Mouse (Mus musculus) natural killer cell, adult 2 months (primary cell): ENCODE results near the gene Mrpl45.
"Not testable (repeated sequence)": the region's sequence is repeated elsewhere in the genome, so short reads cannot be mapped to it uniquely, and the experiment has no call there.

Experiments used
- DNase-seq, 2 experiments: peaks; one replicate each; pipeline ENCODE4 v3.0.0; 2022; ENCODE audit warnings: low spot score in 2 of 2

Mrpl45 gene

GRCm38 (mm10) chr11:97315504-97316503 is at the start of gene Mrpl45:
Gene Mrpl45, plus strand, starts transcription at chr11:97315716.
- DNase-seq = peak; percentile 96 to 98

GRCm38 (mm10) chr11:97266544-97266943 is 49.0 kb upstream of the Mrpl45 start:
- not testable (repeated sequence) for DNase-seq

DNA sequence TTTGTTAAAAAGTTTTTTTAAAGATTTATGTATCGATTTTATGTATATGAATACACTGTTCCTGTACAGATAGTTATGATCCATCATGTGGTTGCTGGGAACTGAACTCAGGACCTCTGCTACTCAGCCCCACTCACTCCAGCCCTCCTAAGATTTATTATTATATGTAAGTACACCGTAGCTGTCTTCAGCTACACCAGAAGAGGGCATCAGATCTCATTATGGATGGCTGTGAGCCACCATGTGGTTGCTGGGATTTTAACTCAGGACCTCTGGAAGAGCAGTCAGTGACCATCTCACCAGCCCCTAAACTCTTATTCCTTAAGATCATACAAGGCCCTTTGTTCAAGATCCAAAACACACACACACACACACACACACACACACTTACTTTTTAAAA is 45.5 kb upstream of the Mrpl45 start:
- not testable (repeated sequence) for DNase-seq

- DNase-seq = no peak
Observed at GRCm38 (mm10) chr11:97272835-97273234, 42.7 kb upstream of the Mrpl45 start.

DNA sequence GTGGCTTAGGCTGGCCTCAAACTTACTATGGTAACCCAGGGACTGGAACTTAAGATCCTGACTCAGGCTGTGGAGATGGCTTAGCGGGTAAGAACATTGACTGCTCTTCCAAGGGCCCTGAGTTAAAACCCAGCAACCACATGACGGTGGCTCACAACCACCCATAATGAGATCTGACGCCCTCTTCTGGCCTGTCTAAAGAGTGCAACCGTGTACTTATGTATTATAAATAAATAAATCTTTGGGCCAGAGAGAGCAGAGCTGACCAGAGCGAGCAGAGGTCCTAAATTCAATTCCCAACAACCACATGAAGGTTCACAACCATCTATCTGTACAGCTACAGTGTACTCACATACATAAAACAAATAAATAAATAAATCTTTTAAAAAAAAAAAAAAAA is 41.9 kb upstream of the Mrpl45 start:
- peak in 1 of 2 experiments; percentile 20 for DNase-seq

DNA sequence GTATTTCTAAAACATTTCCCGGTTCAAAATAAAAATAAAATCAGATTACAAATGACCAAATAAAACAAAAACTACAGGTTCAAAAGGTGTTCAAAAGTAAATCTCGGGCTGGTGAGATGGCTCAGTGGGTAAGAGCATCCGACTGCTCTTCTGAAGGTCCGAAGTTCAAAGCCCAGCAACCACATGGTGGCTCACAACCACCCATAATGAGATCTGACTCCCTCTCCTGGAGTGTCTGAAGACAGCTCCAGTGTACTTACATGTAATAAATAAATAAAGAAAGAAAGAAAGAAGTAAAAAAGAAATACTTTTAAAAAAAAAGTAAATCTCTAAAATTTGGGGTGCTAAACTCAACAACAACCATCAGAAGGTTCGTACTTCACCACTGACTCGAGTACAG is 40.6 kb upstream of the Mrpl45 start:
- not testable (repeated sequence) for DNase-seq

GRCm38 (mm10) chr11:97275349-97275748 is 40.2 kb upstream of the Mrpl45 start:
- no peak for DNase-seq

DNA sequence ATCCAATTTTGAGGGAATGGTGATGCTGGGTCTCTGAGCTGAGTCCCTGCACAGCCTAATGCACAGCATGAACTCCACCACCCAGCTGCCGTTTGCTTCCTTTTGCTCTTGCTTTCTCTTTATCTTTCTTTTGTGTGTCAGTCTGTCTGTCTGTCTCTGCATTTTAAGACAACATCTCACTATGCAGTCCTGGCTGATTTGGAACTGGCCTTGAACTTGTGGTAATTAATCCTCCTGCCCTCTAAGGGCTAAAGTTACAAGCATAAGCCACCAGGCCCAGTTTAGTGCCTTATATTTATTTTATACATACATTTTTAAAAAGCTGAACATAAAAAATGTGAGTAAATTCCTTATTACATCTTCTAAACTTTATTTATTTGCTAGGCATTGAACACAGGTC is 39.5 kb upstream of the Mrpl45 start:
- DNase-seq = no peak

GRCm38 (mm10) chr11:97277166-97277565 is 38.4 kb upstream of the Mrpl45 start:
- no peak for DNase-seq

- no peak for DNase-seq
Observed at GRCm38 (mm10) chr11:97278456-97278855, 37.1 kb upstream of the Mrpl45 start.

- no peak for DNase-seq
Observed at GRCm38 (mm10) chr11:97279040-97279404, 36.5 kb upstream of the Mrpl45 start.

GRCm38 (mm10) chr11:97279405-97280215 is 35.9 kb upstream of the Mrpl45 start:
- peak; percentile 9 to 14 for DNase-seq

DNA sequence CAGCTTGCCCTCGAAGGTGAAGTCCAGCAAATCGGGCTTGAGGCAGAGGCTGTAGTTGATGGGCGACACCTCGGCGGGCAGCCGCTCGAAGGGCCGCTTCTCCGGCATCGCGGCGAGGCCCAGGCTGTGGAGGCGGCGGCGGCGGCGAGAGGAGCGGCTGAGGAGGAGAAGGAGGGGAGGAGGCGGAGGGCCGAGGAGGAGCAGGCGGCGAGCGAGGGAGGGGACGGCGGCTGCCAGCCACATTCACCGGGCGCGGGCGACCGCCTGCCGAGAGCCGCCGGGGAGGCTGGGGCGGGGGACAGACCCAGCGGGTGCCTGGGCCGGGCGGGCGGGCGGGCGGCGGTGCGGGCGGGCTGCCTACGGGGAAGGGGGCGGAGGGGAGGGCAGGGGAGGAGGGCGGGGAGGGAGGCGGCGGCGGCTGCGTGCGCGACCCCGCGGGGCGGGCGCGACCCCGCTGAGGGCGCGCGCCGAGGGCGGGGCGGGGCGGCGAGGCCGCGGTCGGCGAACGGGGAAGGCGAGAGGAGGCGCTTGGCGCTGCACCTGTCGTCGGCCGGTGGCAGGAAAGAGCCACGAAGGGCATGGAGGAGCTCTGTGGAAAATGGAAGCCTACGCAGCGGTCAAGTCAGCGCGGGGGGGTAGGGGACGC is 35.2 kb upstream of the Mrpl45 start, which contains the start of gene Npepps:
Gene Npepps, minus strand, starts transcription at position 423 of the 646 bp plus-strand sequence.
- peak; percentile 57 to 69 for DNase-seq

DNA sequence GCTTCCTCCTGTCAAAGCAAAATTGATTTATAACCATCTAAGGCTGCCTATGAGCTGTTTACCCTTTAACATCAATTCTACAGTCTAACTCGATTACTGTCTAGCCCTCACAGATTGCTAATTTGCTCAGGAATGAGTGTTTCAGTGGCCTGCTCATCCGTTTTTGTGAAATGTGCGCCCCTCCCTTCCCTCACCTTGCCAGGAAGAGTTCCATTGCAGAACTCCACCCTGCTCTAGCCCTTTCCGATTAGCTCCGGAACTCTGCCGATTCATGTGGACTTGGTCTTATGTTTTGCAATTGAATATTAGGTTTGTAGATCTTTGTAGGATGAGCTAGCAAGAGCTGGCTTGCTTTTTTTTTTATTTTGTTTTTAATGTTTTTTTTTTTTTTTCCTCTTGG is 33.3 kb upstream of the Mrpl45 start:
- no peak for DNase-seq

DNA sequence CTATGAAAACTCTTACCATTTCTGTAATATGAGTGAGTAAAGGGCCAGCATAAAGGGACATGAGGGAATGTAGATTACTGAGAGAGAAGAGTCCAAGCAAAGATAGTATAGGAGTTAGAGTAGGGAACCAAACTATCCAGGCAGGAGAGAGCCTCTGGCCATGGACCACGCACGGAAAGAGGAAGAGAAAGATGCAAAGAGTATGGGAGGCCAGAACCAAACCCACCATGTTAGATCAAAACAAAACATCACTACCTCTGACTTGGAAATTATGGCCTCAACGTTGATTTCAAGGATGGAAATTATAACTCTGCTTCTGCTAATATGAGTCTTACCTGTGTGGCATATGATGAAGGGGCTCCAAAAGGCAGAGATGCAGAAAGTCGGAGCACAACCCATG is 30.7 kb upstream of the Mrpl45 start:
- no peak for DNase-seq

GRCm38 (mm10) chr11:97285852-97286775 is 29.4 kb upstream of the Mrpl45 start:
- no peak for DNase-seq

GRCm38 (mm10) chr11:97286973-97287372 is 28.5 kb upstream of the Mrpl45 start:
- no peak for DNase-seq

- no peak for DNase-seq
Observed at GRCm38 (mm10) chr11:97287643-97288042, 27.9 kb upstream of the Mrpl45 start.

DNA sequence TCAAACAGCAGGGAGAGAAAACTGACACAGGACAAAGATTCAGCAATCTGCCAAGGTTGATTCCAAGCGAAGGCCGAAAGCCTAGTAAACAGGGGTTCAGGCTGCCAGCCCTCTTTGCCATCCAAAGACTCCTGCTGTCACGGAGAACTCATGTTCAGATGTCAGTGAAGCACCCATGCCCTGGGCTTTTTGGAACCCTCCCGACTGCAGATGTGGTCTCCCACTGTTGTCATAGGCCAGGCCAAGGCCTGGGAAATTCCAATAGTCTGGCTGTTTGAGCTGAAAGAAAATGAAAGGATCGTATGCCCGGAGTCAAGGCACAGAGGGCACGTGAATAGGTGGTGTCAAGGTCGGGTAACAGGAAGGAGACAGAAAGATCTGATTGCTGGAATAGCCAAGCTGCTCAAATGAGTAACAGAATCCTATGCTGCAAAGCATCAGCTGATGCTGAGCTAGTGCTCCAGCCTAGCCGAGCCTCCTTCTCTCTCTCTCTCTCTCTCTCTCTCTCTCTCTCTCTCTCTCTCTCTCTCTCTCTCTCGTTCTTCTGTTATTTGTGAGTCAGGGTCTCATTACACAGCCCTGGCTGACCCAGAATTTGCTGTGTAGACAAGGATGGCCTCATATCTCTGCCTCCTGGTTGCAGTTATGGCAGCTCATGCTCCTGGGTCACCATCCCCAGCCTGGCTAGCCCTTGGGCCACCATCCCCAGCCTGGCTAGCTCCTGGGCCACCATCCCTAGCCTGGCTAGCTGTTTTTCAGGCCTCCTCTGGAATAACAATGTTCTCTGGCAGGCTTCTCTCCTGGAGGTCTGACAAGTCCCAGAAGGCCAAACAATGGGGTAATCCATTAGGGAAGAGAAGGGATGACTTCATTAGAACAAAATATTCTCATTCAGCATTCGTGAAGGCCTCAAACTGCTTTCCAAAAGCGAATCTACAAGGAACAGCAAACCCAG is 26.0 kb upstream of the Mrpl45 start:
- DNase-seq = no peak

DNA sequence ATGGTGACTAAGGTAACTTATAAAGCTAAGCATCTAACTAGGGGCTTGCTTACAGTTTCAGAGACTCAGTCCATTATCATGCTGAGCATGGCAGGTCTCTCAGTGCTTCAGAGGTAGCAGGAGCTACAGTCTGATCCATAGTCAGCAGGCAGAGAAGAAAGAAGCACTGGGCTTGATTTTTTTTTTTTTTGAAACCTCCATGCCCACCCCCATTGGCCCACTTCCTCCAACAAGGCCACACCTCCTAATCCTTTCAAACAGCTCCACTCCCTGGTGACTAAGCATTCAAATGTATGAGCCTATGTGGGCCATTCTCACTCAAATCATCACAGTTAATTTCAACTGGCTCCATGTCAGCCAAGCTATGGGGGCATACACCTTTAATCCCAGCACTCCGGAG is 22.8 kb upstream of the Mrpl45 start:
- DNase-seq = no peak
